Mouse (Mus musculus): ENCODE measurements at regions not wholly inside any gene's neighbourhood (a gene's known extent, or its start where the extent isn't known, plus 50 kb on each side); places are given as distances from the start of the nearest gene placed in this dataset.

- H3K4me3 ChIP-seq = no peak overlapping the region
- no peak overlapping the region for H3K27ac ChIP-seq (ENCODE audit: poor library complexity, severe bottlenecking)
- H3K4me2 ChIP-seq = no peak overlapping the region
- H3K4me1 ChIP-seq (replicated peaks) = no peaks in the 10 kb centered on the region
- H3K36me3 ChIP-seq = no peaks in the 10 kb centered on the region
- WGBS = 74% methylated on average over 9 of the region's 9 CpGs
- no peak for ATAC-seq (ENCODE audit: insufficient number of reproducible peaks, low FRiP score)
- H3K27me3 ChIP-seq (replicated peaks) = no peaks in the 10 kb centered on the region
- H3K9me3 ChIP-seq (replicated peaks) = no peaks in the 10 kb centered on the region
- H3K9ac ChIP-seq = no peak overlapping the region
Measured at GRCm38 (mm10) chr11:64187488-64188444, 108.5 kb upstream of the Cox10 start.

- no peak overlapping the region for H3K4me2 ChIP-seq
- ATAC-seq (ENCODE audit: insufficient number of reproducible peaks, low FRiP score) = no peak
- no peaks in the 10 kb centered on the region for H3K36me3 ChIP-seq
- H3K27ac ChIP-seq (ENCODE audit: poor library complexity, severe bottlenecking) = no peak overlapping the region
- no peaks in the 10 kb centered on the region for H3K27me3 ChIP-seq (replicated peaks)
- no peak overlapping the region for H3K9ac ChIP-seq
- no peaks in the 10 kb centered on the region for H3K9me3 ChIP-seq (replicated peaks)
- H3K4me1 ChIP-seq (replicated peaks) = no peaks in the 10 kb centered on the region
- WGBS = 45% methylated on average over 3 of the region's 3 CpGs
- H3K4me3 ChIP-seq = no peak overlapping the region
Measured at GRCm38 (mm10) chr11:64187007-64187406, 107.7 kb upstream of the Cox10 start.

GRCm38 (mm10) chr11:64186590-64186989 lies 107.3 kb upstream of the Cox10 start:
- Histone ChIP-seq H3K4me3 (no peak overlapping the region), H3K9ac (no peak overlapping the region), H3K4me2 (no peak overlapping the region), H3K27me3 (replicated peaks) (no peaks in the 10 kb centered on the region), H3K27ac (ENCODE audit: poor library complexity, severe bottlenecking) (no peak overlapping the region), H3K9me3 (replicated peaks) (no peaks in the 10 kb centered on the region), H3K4me1 (replicated peaks) (no peaks in the 10 kb centered on the region), H3K36me3 (no peaks in the 10 kb centered on the region)
- no peak for ATAC-seq (ENCODE audit: insufficient number of reproducible peaks, low FRiP score)
- WGBS = 80% methylated on average over 2 of the region's 2 CpGs

GRCm38 (mm10) chr11:64180036-64180435 lies 100.8 kb upstream of the Cox10 start:
- no peak overlapping the region for H3K9ac ChIP-seq
- no peaks in the 10 kb centered on the region; the same call in 1 of the 2 replicates for H3K27me3 ChIP-seq (replicated peaks)
- no peak overlapping the region for H3K27ac ChIP-seq (ENCODE audit: poor library complexity, severe bottlenecking)
- no peaks in the 10 kb centered on the region for H3K9me3 ChIP-seq (replicated peaks)
- no peak overlapping the region for H3K4me3 ChIP-seq
- 18% methylated on average over 2 of the region's 2 CpGs for WGBS
- ATAC-seq (ENCODE audit: insufficient number of reproducible peaks, low FRiP score) = no peak
- no peaks in the 10 kb centered on the region for H3K36me3 ChIP-seq
- H3K4me1 ChIP-seq (replicated peaks) = no peaks in the 10 kb centered on the region
- no peak overlapping the region for H3K4me2 ChIP-seq

GRCm38 (mm10) chr11:64173421-64174062 lies 94.3 kb upstream of the Cox10 start:
- H3K4me1 ChIP-seq (replicated peaks) = no peaks in the 10 kb centered on the region
- no peak overlapping the region for H3K4me3 ChIP-seq
- H3K27me3 ChIP-seq (replicated peaks) = peaks cover 16% of the 10 kb centered on the region
- no peak for ATAC-seq (ENCODE audit: insufficient number of reproducible peaks, low FRiP score)
- no peaks in the 10 kb centered on the region for H3K36me3 ChIP-seq
- no peak overlapping the region for H3K4me2 ChIP-seq
- WGBS = 53% methylated on average over 4 of the region's 4 CpGs
- no peaks in the 10 kb centered on the region for H3K9me3 ChIP-seq (replicated peaks)
- no peak overlapping the region for H3K9ac ChIP-seq
- no peak overlapping the region for H3K27ac ChIP-seq (ENCODE audit: poor library complexity, severe bottlenecking)

GRCm38 (mm10) chr11:64172926-64173325 lies 93.7 kb upstream of the Cox10 start:
- WGBS = 69% methylated on average over 5 of the region's 5 CpGs
- Histone ChIP-seq H3K27ac (ENCODE audit: poor library complexity, severe bottlenecking) (no peak overlapping the region), H3K9ac (no peak overlapping the region), H3K4me2 (no peak overlapping the region), H3K4me1 (replicated peaks) (no peaks in the 10 kb centered on the region), H3K27me3 (replicated peaks) (peaks cover 16% of the 10 kb centered on the region), H3K4me3 (no peak overlapping the region), H3K9me3 (replicated peaks) (no peaks in the 10 kb centered on the region), H3K36me3 (no peaks in the 10 kb centered on the region)
- ATAC-seq (ENCODE audit: insufficient number of reproducible peaks, low FRiP score) = no peak

GRCm38 (mm10) chr11:64168626-64169025 lies 89.4 kb upstream of the Cox10 start:
- Histone ChIP-seq H3K4me2 (no peak overlapping the region), H3K4me1 (replicated peaks) (no peaks in the 10 kb centered on the region), H3K36me3 (no peaks in the 10 kb centered on the region), H3K9ac (no peak overlapping the region), H3K27ac (ENCODE audit: poor library complexity, severe bottlenecking) (no peak overlapping the region), H3K4me3 (no peak overlapping the region), H3K27me3 (replicated peaks) (peaks cover 15% of the 10 kb centered on the region), H3K9me3 (replicated peaks) (no peaks in the 10 kb centered on the region)
- WGBS = 39% methylated on average over 8 of the region's 8 CpGs
- no peak for ATAC-seq (ENCODE audit: insufficient number of reproducible peaks, low FRiP score)

GRCm38 (mm10) chr11:64164796-64165195 lies 85.5 kb upstream of the Cox10 start:
- ATAC-seq (ENCODE audit: insufficient number of reproducible peaks, low FRiP score) = no peak
- H3K4me2 ChIP-seq = no peak overlapping the region
- H3K27ac ChIP-seq (ENCODE audit: poor library complexity, severe bottlenecking) = no peak overlapping the region
- no peak overlapping the region for H3K4me3 ChIP-seq
- H3K36me3 ChIP-seq = no peaks in the 10 kb centered on the region
- H3K4me1 ChIP-seq (replicated peaks) = no peaks in the 10 kb centered on the region
- no peaks in the 10 kb centered on the region for H3K9me3 ChIP-seq (replicated peaks)
- peaks cover 8% of the 10 kb centered on the region; the same call in 1 of the 2 replicates for H3K27me3 ChIP-seq (replicated peaks)
- WGBS = 64% methylated on average over 6 of the region's 6 CpGs
- H3K9ac ChIP-seq = no peak overlapping the region

- Histone ChIP-seq H3K36me3 (no peaks in the 10 kb centered on the region), H3K27me3 (replicated peaks) (no peaks in the 10 kb centered on the region; the same call in 1 of the 2 replicates), H3K27ac (ENCODE audit: poor library complexity, severe bottlenecking) (no peak overlapping the region), H3K4me1 (replicated peaks) (no peaks in the 10 kb centered on the region), H3K4me2 (no peak overlapping the region), H3K4me3 (no peak overlapping the region), H3K9me3 (replicated peaks) (no peaks in the 10 kb centered on the region), H3K9ac (no peak overlapping the region)
- no peak for ATAC-seq (ENCODE audit: insufficient number of reproducible peaks, low FRiP score)
- 75% methylated on average over 5 of the region's 5 CpGs for WGBS
Measured at GRCm38 (mm10) chr11:64158281-64158680, 79.0 kb upstream of the Cox10 start.

- 80% methylated on average over 7 of the region's 7 CpGs for WGBS
- no peak for ATAC-seq (ENCODE audit: insufficient number of reproducible peaks, low FRiP score)
- Histone ChIP-seq H3K27me3 (replicated peaks) (0 out of 2 replicates have a peak, but pooled peaks cover 2% of the 10 kb centered on the region), H3K9ac (no peak overlapping the region), H3K27ac (ENCODE audit: poor library complexity, severe bottlenecking) (no peak overlapping the region), H3K9me3 (replicated peaks) (no peaks in the 10 kb centered on the region), H3K4me1 (replicated peaks) (no peaks in the 10 kb centered on the region), H3K4me3 (no peak overlapping the region), H3K36me3 (no peaks in the 10 kb centered on the region), H3K4me2 (no peak overlapping the region)
Measured at GRCm38 (mm10) chr11:64156640-64157039, 77.4 kb upstream of the Cox10 start.

- 96% methylated on average over 2 of the region's 2 CpGs for WGBS
- Histone ChIP-seq H3K9ac (no peak overlapping the region), H3K27me3 (replicated peaks) (no peaks in the 10 kb centered on the region; the same call in 1 of the 2 replicates), H3K9me3 (replicated peaks) (peaks cover 4% of the 10 kb centered on the region; the same call in 1 of the 2 replicates), H3K36me3 (no peaks in the 10 kb centered on the region), H3K4me2 (no peak overlapping the region), H3K27ac (ENCODE audit: poor library complexity, severe bottlenecking) (no peak overlapping the region), H3K4me1 (replicated peaks) (no peaks in the 10 kb centered on the region), H3K4me3 (no peak overlapping the region)
- ATAC-seq (ENCODE audit: insufficient number of reproducible peaks, low FRiP score) = no peak
Measured at GRCm38 (mm10) chr11:64139483-64139882, 60.2 kb upstream of the Cox10 start.
